Mouse (Mus musculus) intestine, embryonic 15.5 days (tissue): ENCODE measurements around the gene Arhgap42. TPM values are rescaled to one million over a fixed set of nuclear protein-coding genes. Genes with fewer than 3 reads are reported as not detected.

Experiments
- ATAC-seq: fragments of 200-750 bp; cut with Nextera tagmentation; 2 replicates; pipeline ENCODE4 v1.8.0; 2017; ENCODE audit warnings: moderate TSS enrichment, moderate library complexity
- H3K27ac ChIP-seq: fragments of 300-500 bp; sonication (generic); 2 replicates; pipeline ENCODE4 v1.5.1; 2015; ENCODE audit warnings: mild to moderate bottlenecking, inconsistent platforms
- H3K27me3 ChIP-seq: fragments of 300-500 bp; sonication (generic); replicated peaks from 2 replicates; pipeline ENCODE4 v1.6.1; 2015; ENCODE audit warnings: inconsistent platforms
- H3K36me3 ChIP-seq: fragments of 300-500 bp; sonication (generic); 2 replicates; pipeline ENCODE4 v1.6.1; 2015; ENCODE audit warnings: inconsistent platforms
- H3K4me1 ChIP-seq: fragments of 300-500 bp; sonication (generic); replicated peaks from 2 replicates; pipeline ENCODE4 v1.6.1; 2015; ENCODE audit warnings: inconsistent platforms
- H3K4me2 ChIP-seq: fragments of 300-500 bp; sonication (generic); replicated peaks from 2 replicates; pipeline ENCODE4 v1.6.1; 2015; ENCODE audit warnings: mild to moderate bottlenecking, inconsistent platforms
- H3K4me3 ChIP-seq: fragments of 300-500 bp; sonication (generic); replicated peaks from 2 replicates; pipeline ENCODE4 v1.5.1; 2015; ENCODE audit warnings: inconsistent platforms
- H3K9ac ChIP-seq: fragments of 300-500 bp; sonication (generic); 2 replicates; pipeline ENCODE4 v1.6.1; 2015; ENCODE audit warnings: inconsistent platforms
- H3K9me3 ChIP-seq: fragments of 300-500 bp; sonication (generic); 2 replicates; pipeline ENCODE4 v1.6.1; 2016; ENCODE audit warnings: inconsistent platforms
- WGBS: fragments of 180-500 bp; shearing (Covaris S2); methylation state at CpG from one replicate; pipeline ENCODE4 v1.1.7; 2015; 5-methylcytosine and 5-hydroxymethylcytosine counted together
- polyA plus RNA-seq: library from polyadenylated mRNA; unstranded; fragments of >200 nt; fragmentation: Nextera tagmentation; extraction: Ambion mirVana; gene quantifications from 2 replicates; pipeline ENCODE4 v1.2.1, GENCODE M21; 2015

Gene Arhgap42
- polyA plus RNA-seq, 1 experiment from 2014 or later: 43.0 TPM

GRCm38 (mm10) chr9:9199170-9199841 is 39.6 kb downstream of the Arhgap42 start:
- Histone ChIP-seq H3K4me1 (peaks cover 14% of the 10 kb centered on the region), H3K9me3 (no peaks in the 10 kb centered on the region), H3K4me2 (no peak overlapping the region), H3K4me3 (no peak overlapping the region), H3K36me3 (no peaks in the 10 kb centered on the region), H3K27me3 (no peaks in the 10 kb centered on the region), H3K9ac (no peak overlapping the region), H3K27ac (no peak overlapping the region)
- 53% methylated on average over 8 of the region's 8 CpGs for WGBS
- ATAC-seq: no peak

- no peak overlapping the region for H3K4me2 ChIP-seq
- no peak overlapping the region for H3K27ac ChIP-seq
- no peaks in the 10 kb centered on the region for H3K36me3 ChIP-seq
- WGBS: 37% methylated on average over 3 of the region's 3 CpGs
- H3K27me3 ChIP-seq: no peaks in the 10 kb centered on the region
- peaks cover 14% of the 10 kb centered on the region for H3K4me1 ChIP-seq
- ATAC-seq: no peak
- H3K4me3 ChIP-seq: no peak overlapping the region
- H3K9me3 ChIP-seq: no peaks in the 10 kb centered on the region
- no peak overlapping the region for H3K9ac ChIP-seq
Observed at GRCm38 (mm10) chr9:9198645-9199044, 40.3 kb downstream of the Arhgap42 start.

DNA sequence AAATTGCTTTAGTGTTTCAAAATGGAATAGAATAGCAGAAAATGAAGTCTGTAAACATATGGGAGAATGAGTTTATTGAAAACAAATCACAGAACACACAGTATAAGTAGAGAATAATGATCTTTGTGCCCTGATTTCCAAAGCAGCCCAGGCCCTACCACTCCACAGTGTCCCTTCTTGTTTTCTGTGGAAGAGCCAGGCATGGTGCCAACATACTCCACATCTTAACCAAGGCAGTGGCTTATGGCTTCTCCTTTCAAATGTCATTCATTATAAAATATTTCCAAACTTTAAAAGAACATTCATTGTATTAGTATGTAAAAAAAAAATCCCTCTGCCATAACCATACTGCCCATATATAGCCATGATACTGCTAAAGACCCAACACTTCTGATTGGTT is 42.9 kb downstream of the Arhgap42 start:
- Histone ChIP-seq H3K4me3 (no peak overlapping the region), H3K27me3 (no peaks in the 10 kb centered on the region), H3K9ac (no peak overlapping the region), H3K4me1 (peaks cover 13% of the 10 kb centered on the region), H3K9me3 (no peaks in the 10 kb centered on the region), H3K27ac (no peak overlapping the region), H3K4me2 (no peak overlapping the region), H3K36me3 (no peaks in the 10 kb centered on the region)
- ATAC-seq: no peak

DNA sequence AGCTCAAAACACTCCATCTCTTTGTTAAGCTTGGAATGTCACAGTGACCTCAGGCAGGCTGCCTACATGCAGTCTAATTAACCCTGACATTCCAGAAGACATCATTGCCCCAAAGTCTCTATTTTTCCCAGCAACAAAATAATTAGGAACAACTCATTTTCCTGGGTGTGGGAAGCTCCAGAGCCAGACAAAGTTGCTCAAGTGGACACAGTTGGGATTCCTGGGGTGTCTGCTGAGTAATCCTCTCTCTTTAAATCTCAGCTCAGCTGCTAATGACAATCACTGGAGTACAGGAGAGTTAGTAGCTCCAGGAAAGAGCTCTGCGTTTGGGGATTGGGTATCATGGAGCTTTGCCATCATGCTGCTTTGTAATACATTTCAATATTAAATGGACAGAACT is 44.4 kb downstream of the Arhgap42 start:
- H3K4me2 ChIP-seq: no peak overlapping the region

DNA sequence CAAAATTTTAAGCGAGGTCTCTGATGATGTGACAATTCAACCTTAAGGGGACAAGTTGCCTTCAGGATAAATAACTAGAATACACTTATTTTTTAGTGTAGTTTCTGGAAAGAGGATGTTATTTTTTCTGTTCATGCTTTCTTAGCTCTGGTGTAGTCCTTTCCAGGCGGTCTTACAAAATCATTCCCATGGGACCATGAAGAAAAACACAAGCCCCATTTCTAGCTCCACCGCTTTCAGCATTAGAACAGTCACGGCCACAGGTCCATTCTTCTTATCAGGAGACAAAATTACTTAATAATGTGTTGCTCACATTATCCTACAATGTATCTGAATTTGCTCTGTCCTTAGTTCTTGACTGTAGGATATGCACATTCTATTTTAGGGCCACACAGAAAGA is 46.2 kb downstream of the Arhgap42 start:
- no peaks in the 10 kb centered on the region for H3K27me3 ChIP-seq
- 83% methylated on average over 4 of the region's 4 CpGs for WGBS
- H3K4me1 ChIP-seq: no peaks in the 10 kb centered on the region
- no peak overlapping the region for H3K4me3 ChIP-seq
- H3K9ac ChIP-seq: no peak overlapping the region
- H3K4me2 ChIP-seq: no peak overlapping the region
- H3K27ac ChIP-seq: no peak overlapping the region
- H3K36me3 ChIP-seq: no peaks in the 10 kb centered on the region
- H3K9me3 ChIP-seq: no peaks in the 10 kb centered on the region
- ATAC-seq: no peak

More for the DNA sequence above, 44.4 kb downstream of the Arhgap42 start:
- 65% methylated on average over 1 of the region's 1 CpGs for WGBS
- no peak overlapping the region for H3K4me3 ChIP-seq
- no peaks in the 10 kb centered on the region for H3K9me3 ChIP-seq
- H3K4me1 ChIP-seq: peaks cover 5% of the 10 kb centered on the region
- ATAC-seq: no peak
- H3K27ac ChIP-seq: no peak overlapping the region
- no peaks in the 10 kb centered on the region for H3K36me3 ChIP-seq
- H3K27me3 ChIP-seq: no peaks in the 10 kb centered on the region
- no peak overlapping the region for H3K9ac ChIP-seq

GRCm38 (mm10) chr9:9190835-9191234 is 48.1 kb downstream of the Arhgap42 start:
- Histone ChIP-seq H3K36me3 (no peaks in the 10 kb centered on the region), H3K9me3 (no peaks in the 10 kb centered on the region), H3K27me3 (no peaks in the 10 kb centered on the region), H3K27ac (no peak overlapping the region), H3K4me2 (no peak overlapping the region), H3K4me3 (no peak overlapping the region), H3K4me1 (no peaks in the 10 kb centered on the region), H3K9ac (no peak overlapping the region)
- no peak for ATAC-seq
- 86% methylated on average over 1 of the region's 1 CpGs for WGBS

- H3K4me3 ChIP-seq: no peak overlapping the region
- WGBS: 87% methylated on average over 3 of the region's 3 CpGs
- no peaks in the 10 kb centered on the region for H3K36me3 ChIP-seq
- no peak overlapping the region for H3K9ac ChIP-seq
- no peak overlapping the region for H3K27ac ChIP-seq
- no peaks in the 10 kb centered on the region for H3K4me1 ChIP-seq
- no peak overlapping the region for H3K4me2 ChIP-seq
- no peaks in the 10 kb centered on the region for H3K9me3 ChIP-seq
- H3K27me3 ChIP-seq: no peaks in the 10 kb centered on the region
- no peak for ATAC-seq
Observed at GRCm38 (mm10) chr9:9188167-9188566, 50.7 kb downstream of the Arhgap42 start.

DNA sequence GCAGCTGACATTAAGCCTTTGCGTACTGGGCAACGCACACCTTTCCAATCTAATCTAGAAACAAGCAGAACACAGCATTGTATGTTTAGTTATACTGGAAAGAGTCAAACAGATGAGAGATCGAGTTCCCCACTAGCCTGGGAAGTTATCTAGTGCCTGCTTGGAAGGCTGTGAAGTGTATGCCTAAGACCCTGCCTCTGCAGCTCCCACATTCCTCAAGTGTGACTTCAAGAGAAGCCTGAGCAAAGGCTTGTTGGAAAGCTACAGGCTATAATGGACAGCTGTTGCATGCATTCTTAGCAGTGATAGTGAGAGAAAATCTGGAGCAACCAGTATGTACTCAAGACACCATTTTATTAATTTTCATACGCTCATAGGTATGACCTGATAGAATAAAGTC is 61.2 kb downstream of the Arhgap42 start:
- H3K27me3 ChIP-seq: no peaks in the 10 kb centered on the region
- H3K36me3 ChIP-seq: no peaks in the 10 kb centered on the region
- 79% methylated on average over 4 of the region's 4 CpGs for WGBS
- no peak overlapping the region for H3K27ac ChIP-seq
- H3K9ac ChIP-seq: no peak overlapping the region
- ATAC-seq: no peak
- no peaks in the 10 kb centered on the region for H3K4me1 ChIP-seq
- no peak overlapping the region for H3K4me2 ChIP-seq
- H3K4me3 ChIP-seq: no peak overlapping the region
- no peaks in the 10 kb centered on the region for H3K9me3 ChIP-seq

DNA sequence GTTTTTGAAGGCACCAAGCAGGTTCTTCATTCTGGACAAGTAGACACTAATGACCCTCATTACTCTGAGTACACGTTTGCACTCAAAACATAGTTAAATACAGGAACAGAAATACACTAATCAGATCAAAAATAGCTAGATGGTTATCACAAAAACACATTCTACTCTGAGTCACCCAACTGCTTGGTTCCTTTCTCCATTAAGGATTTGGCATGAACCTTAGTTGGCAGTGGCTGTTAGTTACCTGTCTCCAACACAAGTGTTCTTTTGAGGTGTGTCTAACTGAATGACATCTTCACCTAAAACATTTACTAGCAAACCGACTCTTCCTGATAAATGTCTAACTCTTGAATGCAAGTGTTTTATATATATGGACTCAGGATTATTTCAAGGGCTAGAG is 64.0 kb downstream of the Arhgap42 start:
- no peak overlapping the region for H3K9ac ChIP-seq
- H3K9me3 ChIP-seq: no peaks in the 10 kb centered on the region
- no peaks in the 10 kb centered on the region for H3K36me3 ChIP-seq
- no peak overlapping the region for H3K4me2 ChIP-seq
- H3K4me3 ChIP-seq: no peak overlapping the region
- WGBS: 60% methylated on average over 2 of the region's 2 CpGs
- ATAC-seq: no peak
- H3K27me3 ChIP-seq: no peaks in the 10 kb centered on the region
- no peaks in the 10 kb centered on the region for H3K4me1 ChIP-seq
- no peak overlapping the region for H3K27ac ChIP-seq

GRCm38 (mm10) chr9:9174206-9174605 is 64.7 kb downstream of the Arhgap42 start:
- no peak overlapping the region for H3K4me2 ChIP-seq
- H3K27me3 ChIP-seq: no peaks in the 10 kb centered on the region
- H3K9me3 ChIP-seq: no peaks in the 10 kb centered on the region
- no peaks in the 10 kb centered on the region for H3K36me3 ChIP-seq
- no peaks in the 10 kb centered on the region for H3K4me1 ChIP-seq
- ATAC-seq: no peak
- no peak overlapping the region for H3K9ac ChIP-seq
- no peak overlapping the region for H3K27ac ChIP-seq
- 76% methylated on average over 5 of the region's 5 CpGs for whole genome bisulfite sequencing
- H3K4me3 ChIP-seq: no peak overlapping the region

DNA sequence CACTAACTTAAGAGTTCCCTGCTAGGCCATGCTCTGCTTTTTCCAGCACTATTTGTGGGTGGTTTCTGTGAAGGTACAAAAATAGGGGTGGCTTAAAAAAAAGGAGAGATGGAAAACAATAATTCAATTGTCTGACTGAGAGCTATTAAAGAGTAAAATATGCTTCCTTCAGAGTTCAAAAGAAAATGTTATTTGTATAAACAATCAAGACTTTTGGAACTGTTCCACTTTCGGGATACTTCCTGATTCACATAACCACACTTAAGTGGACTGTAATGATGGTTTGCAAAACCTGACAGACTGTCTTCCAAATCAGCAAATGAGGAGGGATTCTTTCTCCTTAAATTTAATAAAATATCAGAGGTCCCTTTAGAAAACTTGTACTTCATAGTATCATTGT is 65.8 kb downstream of the Arhgap42 start:
- Histone ChIP-seq H3K9ac (no peak overlapping the region), H3K4me3 (no peak overlapping the region), H3K36me3 (no peaks in the 10 kb centered on the region), H3K4me2 (no peak overlapping the region), H3K4me1 (no peaks in the 10 kb centered on the region), H3K27me3 (no peaks in the 10 kb centered on the region), H3K9me3 (no peaks in the 10 kb centered on the region), H3K27ac (no peak overlapping the region)
- ATAC-seq: no peak
- 39% methylated on average over 1 of the region's 1 CpGs for WGBS

- H3K27me3 ChIP-seq: no peaks in the 10 kb centered on the region
- no peak overlapping the region for H3K9ac ChIP-seq
- no peaks in the 10 kb centered on the region for H3K36me3 ChIP-seq
- WGBS: 64% methylated on average over 5 of the region's 5 CpGs
- no peak overlapping the region for H3K27ac ChIP-seq
- H3K9me3 ChIP-seq: no peaks in the 10 kb centered on the region
- H3K4me1 ChIP-seq: no peaks in the 10 kb centered on the region
- H3K4me2 ChIP-seq: no peak overlapping the region
- H3K4me3 ChIP-seq: no peak overlapping the region
- peak; percentile 12; the same call in 1 of the 2 replicates for ATAC-seq
Observed at GRCm38 (mm10) chr9:9171146-9171816, 67.6 kb downstream of the Arhgap42 start.

DNA sequence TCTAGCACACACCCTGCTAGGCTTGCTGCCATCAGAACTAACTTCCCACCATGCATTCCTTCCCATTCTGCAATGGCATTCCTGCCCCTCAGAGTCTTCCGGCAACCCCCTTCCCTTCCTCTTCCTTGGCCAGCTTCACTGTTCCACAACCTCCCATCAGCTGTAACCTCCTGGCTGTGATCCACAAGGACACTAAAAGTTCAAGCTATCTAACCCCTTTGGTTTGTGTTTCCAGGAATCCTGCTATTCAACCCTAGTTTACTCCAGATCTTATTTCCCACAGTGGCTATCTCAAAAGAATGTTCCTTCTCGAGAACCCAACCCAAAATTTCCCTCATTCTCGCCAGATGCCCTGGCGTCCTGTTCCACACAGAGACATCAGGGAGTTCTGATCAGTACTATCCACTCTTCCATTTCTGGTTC is 73.2 kb downstream of the Arhgap42 start:
- no peak overlapping the region for H3K4me2 ChIP-seq
- no peak overlapping the region for H3K4me3 ChIP-seq
- no peaks in the 10 kb centered on the region for H3K36me3 ChIP-seq
- no peak overlapping the region for H3K27ac ChIP-seq
- ATAC-seq: no peak
- H3K9me3 ChIP-seq: no peaks in the 10 kb centered on the region
- H3K4me1 ChIP-seq: no peaks in the 10 kb centered on the region
- WGBS: 76% methylated on average over 4 of the region's 4 CpGs
- no peak overlapping the region for H3K9ac ChIP-seq
- no peaks in the 10 kb centered on the region for H3K27me3 ChIP-seq
